25 mouse cellular contexts compared by ENCODE assay signal in the genomic region with DNA sequence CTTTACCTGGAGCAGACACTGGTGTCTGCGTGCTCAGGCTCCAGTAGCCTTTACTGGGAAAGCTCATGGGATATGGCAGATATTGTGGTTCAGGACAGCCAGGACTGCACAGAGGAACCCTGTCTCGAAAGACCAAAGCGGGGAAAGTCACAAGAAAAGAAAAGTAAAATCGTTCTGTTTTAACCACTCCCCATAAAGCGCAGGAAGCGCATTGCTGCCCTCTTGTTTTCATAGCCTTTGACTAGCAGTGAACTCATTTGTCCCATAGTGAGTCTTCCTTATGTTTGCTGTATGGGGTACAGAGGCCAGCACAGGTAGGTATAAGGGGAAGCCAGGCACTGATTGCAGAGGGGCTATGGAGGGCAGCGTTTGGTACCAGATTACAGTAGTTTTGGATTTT.
A peak's percentile ranks its signal among the peaks of the same experiment; 100 is the strongest.
DNase-seq lines count a peak whose midpoint lies in the region; ATAC-seq lines count a peak whose summit lies in the region.
"Had no signal": no experiment of that assay in that cellular context is flagged by ENCODE, and none has a peak within 500 bp of the region (broad histone marks: within the 10 kb centered on the region; RNA-seq: fewer than 3 reads in every experiment).

No protein-coding gene starts in this region.

- H3K4me3 ChIP-seq in heart, embryonic 10.5 days, result no peak overlapping the region
- no peak overlapping the region for H3K4me3 ChIP-seq in midbrain, embryonic 15.5 days
- no peak overlapping the region for H3K4me3 ChIP-seq in midbrain, embryonic 10.5 days
- H3K4me3 ChIP-seq: embryonic facial prominence, embryonic 12.5 days; erythroblast, embryonic 14.5 days; forebrain, embryonic 13.5 days; heart, embryonic 12.5 days; hindbrain, embryonic 15.5 days; left cerebral cortex, adult 2 months; limb, embryonic 10.5 days; liver, embryonic 12.5 days; lung, embryonic 15.5 days; midbrain, embryonic 13.5 days had no signal

- no peak overlapping the region for H3K4me2 ChIP-seq in midbrain, embryonic 15.5 days
- H3K4me2 ChIP-seq: embryonic facial prominence, embryonic 12.5 days; forebrain, embryonic 13.5 days; heart, embryonic 12.5 days; hindbrain, embryonic 15.5 days; liver, embryonic 12.5 days; lung, embryonic 15.5 days; midbrain, embryonic 13.5 days had no signal

- H3K27ac ChIP-seq in heart, embryonic 10.5 days, result no peak overlapping the region
- H3K27ac ChIP-seq in midbrain, embryonic 15.5 days, result peak overlapping the region; percentile 5; the same call in 1 of the 2 replicates
- H3K27ac ChIP-seq in midbrain, embryonic 10.5 days (replicated peaks), result no peak overlapping the region
- H3K27ac ChIP-seq: embryonic facial prominence, embryonic 12.5 days; forebrain, embryonic 13.5 days; limb, embryonic 10.5 days; liver, embryonic 12.5 days; lung, embryonic 15.5 days; midbrain, embryonic 13.5 days had no signal

- H3K9me3 ChIP-seq in heart, embryonic 10.5 days, result no peaks in the 10 kb centered on the region
- H3K9me3 ChIP-seq in midbrain, embryonic 15.5 days, result no peaks in the 10 kb centered on the region
- no peaks in the 10 kb centered on the region for H3K9me3 ChIP-seq in midbrain, embryonic 10.5 days (replicated peaks)
- H3K9me3 ChIP-seq: embryonic facial prominence, embryonic 12.5 days; forebrain, embryonic 13.5 days; heart, embryonic 12.5 days; hindbrain, embryonic 15.5 days; limb, embryonic 10.5 days; liver, embryonic 12.5 days; lung, embryonic 15.5 days; midbrain, embryonic 13.5 days had no signal

- H3K4me1 ChIP-seq in heart, embryonic 10.5 days, result peaks cover 20% of the 10 kb centered on the region
- peaks cover 37% of the 10 kb centered on the region for H3K4me1 ChIP-seq in midbrain, embryonic 15.5 days
- H3K4me1 ChIP-seq in midbrain, embryonic 10.5 days, result peaks cover 40% of the 10 kb centered on the region

- H3K27me3 ChIP-seq in heart, embryonic 10.5 days (ENCODE audit: insufficient read depth, poor library complexity, severe bottlenecking), result no peaks in the 10 kb centered on the region
- H3K27me3 ChIP-seq in midbrain, embryonic 15.5 days (replicated peaks), result no peaks in the 10 kb centered on the region
- H3K27me3 ChIP-seq in midbrain, embryonic 10.5 days (ENCODE audit: low read depth, poor library complexity, severe bottlenecking), result no peaks in the 10 kb centered on the region
- H3K27me3 ChIP-seq: embryonic facial prominence, embryonic 12.5 days; forebrain, embryonic 13.5 days; heart, embryonic 12.5 days; hindbrain, embryonic 15.5 days; liver, embryonic 12.5 days; lung, embryonic 15.5 days; midbrain, embryonic 13.5 days had no signal

- peak; percentile 48 for DNase-seq in heart, embryonic 10.5 days (ENCODE audit: low spot score)
- no peak for DNase-seq in heart, adult 18-20 months
- no peak for DNase-seq in midbrain, embryonic 10.5 days (ENCODE audit: low spot score)
- DNase-seq in naive thymus-derived CD4-positive, alpha-beta T cell, adult 2 months (ENCODE audit: low read depth), result peak; percentile 59
- DNase-seq in thymus, postnatal 4 days, result peak; percentile 38
- DNase-seq in layer of hippocampus, adult 8-10 months (ENCODE audit: low spot score in 2 of 2), result no peak
- no peak for DNase-seq in kidney, adult 11 months
- DNase-seq: adrenal gland, adult 8-10 months; cerebellum, adult 9-10 months; gastrocnemius, postnatal 25 days; heart, postnatal 36 days; kidney, adult 8-10 months; kidney, postnatal 36 days; layer of hippocampus, adult 9-11 months had no signal

- WGBS in heart, embryonic 10.5 days, result 85% methylated on average over 7 of the region's 7 CpGs
- WGBS in midbrain, embryonic 15.5 days, result 82% methylated on average over 7 of the region's 7 CpGs
- 87% methylated on average over 7 of the region's 7 CpGs for WGBS in midbrain, embryonic 10.5 days

- ATAC-seq in midbrain, embryonic 15.5 days (replicated peaks), result no peak
- ATAC-seq: forebrain, embryonic 13.5 days; liver, embryonic 12.5 days; midbrain, embryonic 13.5 days had no signal

- H3K36me3 ChIP-seq in heart, embryonic 10.5 days, result no peaks in the 10 kb centered on the region
- no peaks in the 10 kb centered on the region for H3K36me3 ChIP-seq in midbrain, embryonic 15.5 days (replicated peaks)
- H3K36me3 ChIP-seq in midbrain, embryonic 10.5 days, result no peaks in the 10 kb centered on the region
- H3K36me3 ChIP-seq: embryonic facial prominence, embryonic 12.5 days; heart, embryonic 12.5 days; hindbrain, embryonic 15.5 days; limb, embryonic 10.5 days; liver, embryonic 12.5 days; lung, embryonic 15.5 days; midbrain, embryonic 13.5 days had no signal

- no peak overlapping the region for H3K9ac ChIP-seq in midbrain, embryonic 15.5 days
- H3K9ac ChIP-seq: embryonic facial prominence, embryonic 12.5 days; forebrain, embryonic 13.5 days; heart, embryonic 12.5 days; hindbrain, embryonic 15.5 days; liver, embryonic 12.5 days; lung, embryonic 15.5 days; midbrain, embryonic 13.5 days had no signal

Comparison
In these comparisons a context has a peak if more than half of its experiments do, and no peak if none do; other contexts are left out.
1. DNase-seq: peak in heart, embryonic 10.5 days (single experiment), naive thymus-derived CD4-positive, alpha-beta T cell, adult 2 months (single experiment) and thymus, postnatal 4 days (single experiment); none in heart, adult 18-20 months (0 of 2), midbrain, embryonic 10.5 days (single experiment), layer of hippocampus, adult 8-10 months (0 of 2) and kidney, adult 11 months (single experiment).